Mouse (Mus musculus) heart, adult 2 months (tissue): Measurements from ENCODE around the gene 9030612E09Rik.

ENCODE experiments used
- CTCF ChIP-seq: fragments of 200-600 bp; IDR thresholded peaks from 2 replicates; pipeline ENCODE4 v1.8.1; 2022; ENCODE audit warnings: antibody characterized with exemption, mild to moderate bottlenecking, moderate library complexity
- EP300 ChIP-seq: fragments of 200-500 bp; IDR thresholded peaks from 2 replicates; pipeline ENCODE4 v1.6.1; 2011; ENCODE audit warnings: low read depth, low read length, control low read depth; ENCODE audit not compliant: insufficient read depth
- POLR2A ChIP-seq: fragments of 200-500 bp; IDR thresholded peaks from 2 replicates; pipeline ENCODE4 v1.6.1; 2011; ENCODE audit warnings: mild to moderate bottlenecking, low read depth, low read length, control low read depth; ENCODE audit not compliant: insufficient read depth

- TF ChIP-seq EP300 (no peak), CTCF (no peak), POLR2A (no peak)
Observed at GRCm38 (mm10) chr10:43158917-43159316, 15.6 kb upstream of the 9030612E09Rik start.
